Mouse (Mus musculus) CH12.LX (cell line): ENCODE results near the gene Ptprk. TPM values are rescaled to one million over a fixed set of nuclear protein-coding genes. Genes with fewer than 3 reads are reported as not detected.

Experiments used
- DNase-seq: peaks from one replicate; pipeline ENCODE4 v3.0.0-alpha.2; 2013; ENCODE audit errors: extremely low read depth
- H3K27ac ChIP-seq: 2 replicates; pipeline ENCODE4 v1.5.1; 2012; ENCODE audit warnings: low read depth, mild to moderate bottlenecking, control low read depth, moderate library complexity; ENCODE audit not compliant: insufficient read depth
- H3K27me3 ChIP-seq: replicated peaks from 2 replicates; pipeline ENCODE3; 2012; ENCODE audit warnings: inconsistent platforms
- H3K36me3 ChIP-seq, 2 experiments: replicated peaks in 1 of 2; 2 replicates each; pipeline versions ENCODE3 to v1.6.1; 2012; ENCODE audit warnings: inconsistent platforms in 1 of 2, low read length in 1 of 2, mild to moderate bottlenecking in 1 of 2, mixed read lengths in 1 of 2, moderate library complexity in 1 of 2; ENCODE audit not compliant: control insufficient read depth in 1 of 2, insufficient read depth in 1 of 2
- H3K4me1 ChIP-seq, 2 experiments: 2 replicates each; pipeline ENCODE4 v1.6.1; 2012; ENCODE audit warnings: inconsistent platforms in 1 of 2, moderate library complexity in 1 of 2; ENCODE audit not compliant: insufficient read depth in 2 of 2, control insufficient read depth in 1 of 2
- H3K4me2 ChIP-seq: 2 replicates; pipeline ENCODE4 v1.6.1; 2012; ENCODE audit warnings: low read depth, mild to moderate bottlenecking, control low read depth; ENCODE audit not compliant: poor library complexity, insufficient read depth, severe bottlenecking
- H3K4me3 ChIP-seq, 3 experiments: fragments of 150-350 bp in 1 of 3; sonication (generic) in 1 of 3; replicated peaks in 1 of 3; 2 replicates each; pipeline versions ENCODE3 to v1.5.1; 2011 to 2012; ENCODE audit warnings: low read depth in 2 of 3, low read length in 2 of 3, mild to moderate bottlenecking in 2 of 3, moderate library complexity in 2 of 3, control low read depth in 1 of 3, improper control_type of control experiment in 1 of 3, inconsistent platforms in 1 of 3, mixed read lengths in 1 of 3; ENCODE audit not compliant: poor library complexity in 1 of 3
- H3K79me2 ChIP-seq: replicated peaks from 2 replicates; pipeline ENCODE4 v1.6.1; 2012; ENCODE audit warnings: mild to moderate bottlenecking, moderate library complexity; ENCODE audit not compliant: control insufficient read depth, poor library complexity, insufficient read depth, severe bottlenecking; ENCODE audit errors: extremely low read depth
- H3K9ac ChIP-seq: 2 replicates; pipeline ENCODE4 v1.6.1; 2012; ENCODE audit warnings: low read depth, mild to moderate bottlenecking, control low read depth, moderate library complexity; ENCODE audit not compliant: insufficient read depth
- H3K9me3 ChIP-seq: replicated peaks from 2 replicates; pipeline ENCODE3; 2012; ENCODE audit warnings: low read length, inconsistent platforms, mixed read lengths
- CHD1 ChIP-seq: IDR thresholded peaks from 2 replicates; pipeline ENCODE4 v1.6.1; 2012; ENCODE audit warnings: low read depth, low read length, improper control_type of control experiment, inconsistent platforms
- E2F4 ChIP-seq: IDR thresholded peaks from 2 replicates; pipeline ENCODE4 v1.6.1; 2011; ENCODE audit warnings: low read depth, low read length, improper control_type of control experiment; ENCODE audit not compliant: insufficient replicate concordance
- HCFC1 ChIP-seq: IDR thresholded peaks from 2 replicates; pipeline ENCODE4 v1.6.1; 2012; ENCODE audit warnings: low read depth, mild to moderate bottlenecking, inconsistent platforms, low read length, improper control_type of control experiment
- JUND ChIP-seq: conservative IDR thresholded peaks from 2 replicates; pipeline ENCODE4 v1.6.1; 2011; ENCODE audit warnings: low read depth, low read length, improper control_type of control experiment
- MEF2A ChIP-seq: IDR thresholded peaks from 2 replicates; pipeline ENCODE4 v1.6.1; 2014; ENCODE audit warnings: low read depth, mild to moderate bottlenecking, inconsistent platforms, low read length, improper control_type of control experiment, borderline replicate concordance
- MYC ChIP-seq: IDR thresholded peaks from 2 replicates; pipeline ENCODE4 v1.6.1; 2011; ENCODE audit warnings: low read depth, mild to moderate bottlenecking, improper control_type of control experiment, low read length
- POLR2A ChIP-seq: IDR thresholded peaks from 2 replicates; pipeline ENCODE4 v1.6.1; 2011; ENCODE audit warnings: low read depth, mild to moderate bottlenecking, improper control_type of control experiment, low read length
- POLR2AphosphoS2 ChIP-seq: IDR thresholded peaks from 2 replicates; pipeline ENCODE4 v1.6.1; 2011; ENCODE audit warnings: low read depth, low read length, improper control_type of control experiment
- RCOR1 ChIP-seq: conservative IDR thresholded peaks from 2 replicates; pipeline ENCODE4 v1.6.1; 2012; ENCODE audit warnings: low read depth, mild to moderate bottlenecking, inconsistent platforms, low read length, improper control_type of control experiment
- TCF12 ChIP-seq: IDR thresholded peaks from 2 replicates; pipeline ENCODE4 v1.6.1; 2014; ENCODE audit warnings: low read depth, mild to moderate bottlenecking, inconsistent platforms, low read length, improper control_type of control experiment
- ZC3H11A ChIP-seq: IDR thresholded peaks from 2 replicates; pipeline ENCODE4 v1.6.1; 2012; ENCODE audit warnings: low read depth, mild to moderate bottlenecking, inconsistent platforms, low read length, improper control_type of control experiment
- dilution Hi-C: fragments of 300-500 bp; cut with MboI; formaldehyde crosslinking; loops from 2 replicates; pipeline ENCODE4 v1.14.3; 2020; ENCODE audit warnings: low sequenced_read_pairs; ENCODE audit not compliant: extremely low pct_unique_long_range_greater_than_20kb, extremely low pct_ligation_motif_present
- in situ Hi-C: fragments of 300-500 bp; cut with MboI; formaldehyde crosslinking; loops from 3 replicates; pipeline ENCODE4 v1.14.3; 2019; ENCODE audit warnings: low sequenced_read_pairs, low pct_ligation_motif_present, low pct_unique_long_range_greater_than_20kb, mixed read lengths
- polyA plus RNA-seq: library from polyadenylated mRNA; unstranded; fragments of >175 nt; gene quantifications from 2 replicates; pipeline ENCODE4 v1.2.1, GENCODE M21; 2012; ENCODE audit warnings: low read depth; ENCODE audit not compliant: insufficient read length
- total RNA-seq, 2 experiments: library from RNA; depleted of rRNA; stranded (reverse); fragments of 300-350 nt in 1 of 2; fragments of >200 nt in 1 of 2; gene quantifications; 2 replicates each; pipeline ENCODE4 v1.2.3; 2012 to 2014

Ptprk gene
- total and polyA plus RNA-seq, 3 experiments = not detected

GRCm38 (mm10) chr10:28075491-28076035 is 943 bp downstream of the Ptprk start:
- no peak for TF ChIP-seq POLR2A
- no peak for TF ChIP-seq E2F4
- TF ChIP-seq MEF2A = no peak
- no peak overlapping the region for H3K9ac ChIP-seq
- no peak overlapping the region for H3K27ac ChIP-seq
- no peaks in the 10 kb centered on the region for H3K4me1 ChIP-seq
- no peak for DNase-seq
- no peak overlapping the region for H3K4me3 ChIP-seq
- H3K9me3 ChIP-seq = peaks cover 22% of the 10 kb centered on the region
- no peaks in the 10 kb centered on the region for H3K27me3 ChIP-seq
- dilution Hi-C loops = no loop called here
- no peaks in the 10 kb centered on the region for H3K79me2 ChIP-seq
- H3K36me3 ChIP-seq = no peaks in the 10 kb centered on the region
- in situ Hi-C loops = no loop called here
- H3K4me2 ChIP-seq = no peak overlapping the region

GRCm38 (mm10) chr10:28076036-28076855 is 1.6 kb downstream of the Ptprk start:
- H3K4me2 ChIP-seq = no peak overlapping the region
- H3K9me3 ChIP-seq = peaks cover 20% of the 10 kb centered on the region
- in situ Hi-C loops = no loop called here
- TF ChIP-seq HCFC1 = no peak
- no peak for TF ChIP-seq CHD1
- TF ChIP-seq ZC3H11A = no peak
- no peak for TF ChIP-seq TCF12
- TF ChIP-seq JUND = no peak
- TF ChIP-seq POLR2AphosphoS2 = no peak
- TF ChIP-seq, all 38 proteins: peak for 0
- DNase-seq = no peak
- H3K27ac ChIP-seq = no peak overlapping the region
- H3K27me3 ChIP-seq = no peaks in the 10 kb centered on the region
- H3K9ac ChIP-seq = no peak overlapping the region
- no peaks in the 10 kb centered on the region for H3K4me1 ChIP-seq
- H3K4me3 ChIP-seq = no peak overlapping the region
- dilution Hi-C loops = no loop called here
- H3K79me2 ChIP-seq = no peaks in the 10 kb centered on the region
- no peaks in the 10 kb centered on the region for H3K36me3 ChIP-seq

GRCm38 (mm10) chr10:28078270-28078669 is 3.6 kb downstream of the Ptprk start:
- Histone ChIP-seq H3K4me3 (no peak overlapping the region), H3K36me3 (no peaks in the 10 kb centered on the region), H3K4me2 (no peak overlapping the region), H3K27ac (no peak overlapping the region), H3K27me3 (no peaks in the 10 kb centered on the region), H3K4me1 (no peaks in the 10 kb centered on the region), H3K9me3 (peaks cover 20% of the 10 kb centered on the region), H3K9ac (no peak overlapping the region), H3K79me2 (no peaks in the 10 kb centered on the region)
- DNase-seq = no peak
- dilution Hi-C loops (no loop called here), in situ Hi-C loops (no loop called here)
- TF ChIP-seq MYC (no peak), RCOR1 (no peak)
